Mouse (Mus musculus): Measurements from ENCODE around the gene Fam186a. TPM values are rescaled to one million over a fixed set of nuclear protein-coding genes. Genes with fewer than 3 reads are reported as not detected.

Gene Fam186a
- under 1 TPM; 0.10 to 0.16 TPM for total RNA-seq (2021)
- polyA plus RNA-seq (2012; rRNA removed): 0.12 and 0.20 TPM in 2 replicates
- long read RNA-seq: 0 reads

GRCm38 (mm10) chr15:99966961-99967360, at the start of gene Fam186a:
TSS of gene Fam186a (minus strand) at chr15:99967061.
- intact Hi-C loops (cut with DNase I): no loop called here
- peaks cover 2% of the 10 kb centered on the region; the same call in 1 of the 2 replicates for H3K4me1 ChIP-seq (ENCODE audit: control insufficient read depth, insufficient read depth, low read length)
- H3K79me2 ChIP-seq (replicated peaks; ENCODE audit: control insufficient read depth, insufficient read depth, low read length): no peaks in the 10 kb centered on the region
- H3K9ac ChIP-seq (ENCODE audit: low read depth, low read length): no peak within 1 kb of the TSS
- no peaks in the 10 kb centered on the region for H3K27me3 ChIP-seq (ENCODE audit: control insufficient read depth, insufficient read depth, low read length)
- no peak within 1 kb of the TSS for H3K4me3 ChIP-seq
- no peak for DNase-seq
- TF ChIP-seq CTCF (IDR thresholded peaks at IDR 0.05) (no peak), POLR2A (IDR thresholded peaks at IDR 0.05; ENCODE audit: insufficient read depth, low read depth, low read length) (no peak), EP300 (IDR thresholded peaks at IDR 0.05; ENCODE audit: insufficient read depth, low read depth, low read length) (no peak)
- WGBS: 78% methylated on average over 4 of the region's 4 CpGs
- H3K27ac ChIP-seq: no peak within 1 kb of the TSS
- peaks cover 2% of the 10 kb centered on the region; the same call in 1 of the 2 replicates for H3K36me3 ChIP-seq (ENCODE audit: control insufficient read depth, insufficient read depth, low read length)

- TF ChIP-seq CTCF (IDR thresholded peaks at IDR 0.05) (no peak), POLR2A (IDR thresholded peaks at IDR 0.05; ENCODE audit: insufficient read depth, low read depth, low read length) (no peak), EP300 (IDR thresholded peaks at IDR 0.05; ENCODE audit: insufficient read depth, low read depth, low read length) (no peak)
- H3K27me3 ChIP-seq (ENCODE audit: control insufficient read depth, insufficient read depth, low read length): no peaks in the 10 kb centered on the region
- H3K4me3 ChIP-seq: no peak overlapping the region
- peaks cover 7% of the 10 kb centered on the region for H3K36me3 ChIP-seq (ENCODE audit: control insufficient read depth, insufficient read depth, low read length)
- intact Hi-C loops (cut with DNase I): no loop called here
- no peak for DNase-seq
- no peak overlapping the region for H3K9ac ChIP-seq (ENCODE audit: low read depth, low read length)
- H3K27ac ChIP-seq: no peak overlapping the region
- peaks cover 2% of the 10 kb centered on the region; the same call in 1 of the 2 replicates for H3K79me2 ChIP-seq (replicated peaks; ENCODE audit: control insufficient read depth, insufficient read depth, low read length)
- no peaks in the 10 kb centered on the region for H3K4me1 ChIP-seq (ENCODE audit: control insufficient read depth, insufficient read depth, low read length)
Measured at GRCm38 (mm10) chr15:100006180-100006579, 39.3 kb upstream of the Fam186a start.

- Histone ChIP-seq H3K4me1 (ENCODE audit: control insufficient read depth, insufficient read depth, low read length) (no peaks in the 10 kb centered on the region), H3K4me3 (no peak overlapping the region), H3K27ac (no peak overlapping the region), H3K36me3 (ENCODE audit: control insufficient read depth, insufficient read depth, low read length) (peaks cover 7% of the 10 kb centered on the region), H3K79me2 (replicated peaks; ENCODE audit: control insufficient read depth, insufficient read depth, low read length) (peaks cover 2% of the 10 kb centered on the region; the same call in 1 of the 2 replicates), H3K27me3 (ENCODE audit: control insufficient read depth, insufficient read depth, low read length) (no peaks in the 10 kb centered on the region), H3K9ac (ENCODE audit: low read depth, low read length) (no peak overlapping the region)
- DNase-seq: no peak
- no peak for TF ChIP-seq EP300 (IDR thresholded peaks at IDR 0.05; ENCODE audit: insufficient read depth, low read depth, low read length)
- 79% methylated on average over 7 of the region's 7 CpGs for WGBS
- intact Hi-C loops (cut with DNase I): no loop called here
Measured at GRCm38 (mm10) chr15:100004677-100005273, 37.9 kb upstream of the Fam186a start.

GRCm38 (mm10) chr15:99999390-99999789, 32.5 kb upstream of the Fam186a start:
- Histone ChIP-seq H3K9ac (ENCODE audit: low read depth, low read length) (no peak overlapping the region), H3K4me3 (no peak overlapping the region), H3K79me2 (replicated peaks; ENCODE audit: control insufficient read depth, insufficient read depth, low read length) (no peaks in the 10 kb centered on the region), H3K4me1 (ENCODE audit: control insufficient read depth, insufficient read depth, low read length) (no peaks in the 10 kb centered on the region), H3K27ac (no peak overlapping the region), H3K36me3 (ENCODE audit: control insufficient read depth, insufficient read depth, low read length) (no peaks in the 10 kb centered on the region; the same call in none of the 2 replicates), H3K27me3 (ENCODE audit: control insufficient read depth, insufficient read depth, low read length) (no peaks in the 10 kb centered on the region)
- intact Hi-C loops (cut with DNase I): no loop called here
- WGBS: 85% methylated on average over 1 of the region's 1 CpGs
- DNase-seq: no peak
- TF ChIP-seq POLR2A (IDR thresholded peaks at IDR 0.05; ENCODE audit: insufficient read depth, low read depth, low read length): no peak

- H3K4me3 ChIP-seq: no peak overlapping the region
- H3K27me3 ChIP-seq (ENCODE audit: control insufficient read depth, insufficient read depth, low read length): no peaks in the 10 kb centered on the region
- no peak overlapping the region for H3K9ac ChIP-seq (ENCODE audit: low read depth, low read length)
- no peak for DNase-seq
- WGBS: 92% methylated on average over 6 of the region's 6 CpGs
- no peaks in the 10 kb centered on the region for H3K79me2 ChIP-seq (replicated peaks; ENCODE audit: control insufficient read depth, insufficient read depth, low read length)
- intact Hi-C loops (cut with DNase I): no loop called here
- no peak overlapping the region for H3K27ac ChIP-seq
- no peaks in the 10 kb centered on the region for H3K4me1 ChIP-seq (ENCODE audit: control insufficient read depth, insufficient read depth, low read length)
- H3K36me3 ChIP-seq (ENCODE audit: control insufficient read depth, insufficient read depth, low read length): peaks cover 6% of the 10 kb centered on the region
- 0 out of 2 replicates have a peak, but pooled peaks have one; percentile 3 for TF ChIP-seq CTCF (IDR thresholded peaks at IDR 0.05)
- TF ChIP-seq EP300 (IDR thresholded peaks at IDR 0.05; ENCODE audit: insufficient read depth, low read depth, low read length): no peak
Measured at GRCm38 (mm10) chr15:99997114-99997804, 30.4 kb upstream of the Fam186a start.

- H3K4me3 ChIP-seq: no peak overlapping the region
- H3K4me1 ChIP-seq (ENCODE audit: control insufficient read depth, insufficient read depth, low read length): no peaks in the 10 kb centered on the region
- peaks cover 14% of the 10 kb centered on the region for H3K36me3 ChIP-seq (ENCODE audit: control insufficient read depth, insufficient read depth, low read length)
- H3K27me3 ChIP-seq (ENCODE audit: control insufficient read depth, insufficient read depth, low read length): no peaks in the 10 kb centered on the region
- H3K79me2 ChIP-seq (replicated peaks; ENCODE audit: control insufficient read depth, insufficient read depth, low read length): no peaks in the 10 kb centered on the region
- intact Hi-C loops (cut with DNase I): no loop called here
- H3K27ac ChIP-seq: no peak overlapping the region
- TF ChIP-seq CTCF (IDR thresholded peaks at IDR 0.05) (no peak), EP300 (IDR thresholded peaks at IDR 0.05; ENCODE audit: insufficient read depth, low read depth, low read length) (no peak), POLR2A (IDR thresholded peaks at IDR 0.05; ENCODE audit: insufficient read depth, low read depth, low read length) (no peak)
- no peak overlapping the region for H3K9ac ChIP-seq (ENCODE audit: low read depth, low read length)
- no peak for DNase-seq
- WGBS: 89% methylated on average over 1 of the region's 1 CpGs
Measured at GRCm38 (mm10) chr15:99993100-99993499, 26.2 kb upstream of the Fam186a start.
